Mouse (Mus musculus): Measurements from ENCODE around the gene Tshz2. TPM values are rescaled to one million over a fixed set of nuclear protein-coding genes. Genes with fewer than 3 reads are reported as not detected.

The Tshz2 gene
- total and polyA plus RNA-seq, 2 experiments from 2014 or later, result 26.4 to 40.8 TPM

DNA sequence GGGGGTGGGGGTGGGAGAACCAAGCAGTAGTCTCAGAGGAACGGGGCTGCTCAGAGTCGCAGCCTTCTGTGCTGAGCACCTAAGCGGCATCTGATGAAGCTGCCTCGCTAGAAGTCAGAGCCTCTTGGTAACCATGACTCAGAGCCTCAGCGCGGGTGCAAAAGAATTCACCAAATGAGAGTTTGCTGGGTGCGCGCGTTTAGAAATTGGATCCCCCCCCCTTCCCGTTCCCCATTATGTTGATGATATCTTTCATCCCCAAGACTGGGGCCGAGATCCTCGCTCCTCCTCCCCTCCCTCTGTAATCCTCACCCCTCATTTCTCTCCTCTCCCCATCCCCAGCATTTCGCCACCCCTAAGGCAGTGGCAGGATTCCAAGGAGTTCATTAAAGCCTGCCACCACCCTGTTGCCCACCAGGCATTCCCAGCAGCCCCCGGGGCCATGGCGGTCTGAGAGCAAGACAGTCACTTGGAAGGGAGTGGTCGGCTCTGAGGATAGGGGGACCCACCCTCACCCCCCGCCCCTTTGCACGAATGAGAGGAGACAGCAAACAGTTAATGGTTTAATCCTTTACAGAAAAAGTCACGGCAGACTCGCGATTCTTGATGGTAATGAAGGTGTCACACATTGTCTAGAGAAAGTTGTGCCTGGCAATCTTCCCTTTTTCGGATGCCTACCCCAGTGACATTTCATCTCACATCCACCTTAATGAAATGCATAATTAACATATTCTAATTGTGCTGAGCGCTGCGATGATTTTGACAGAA, 328.8 kb downstream of the Tshz2 start:
- peak; percentile 61 for DNase-seq (ENCODE audit: low spot score)
- Histone ChIP-seq H3K27me3 (ENCODE audit: insufficient read depth, low read length) (no peaks in the 10 kb centered on the region), H3K36me3 (ENCODE audit: insufficient read depth, low read length) (no peaks in the 10 kb centered on the region), H3K4me1 (ENCODE audit: insufficient read depth, low read length) (0 out of 2 replicates have a peak, but pooled peaks cover 7% of the 10 kb centered on the region), H3K9ac (replicated peaks; ENCODE audit: low read length, poor library complexity, severe bottlenecking) (peak overlapping the region; percentile 44; the same call in 1 of the 2 replicates), H3K9me3 (ENCODE audit: low read length) (no peaks in the 10 kb centered on the region), H3K27ac (ENCODE audit: low read depth, low read length) (no peak overlapping the region; the same call in 1 of the 2 replicates), H3K4me3 (ENCODE audit: low read depth, low read length) (peak overlapping the region; percentile 28; the same call in 1 of the 2 replicates), H3K4me2 (ENCODE audit: low read depth, low read length, poor library complexity, severe bottlenecking) (peak overlapping the region; percentile 61)
- 10% methylated on average over 23 of the region's 24 CpGs for WGBS
- TF ChIP-seq CTCF (IDR thresholded peaks at IDR 0.05), result peak; percentile 15; the same call in 1 of the 2 replicates
- ATAC-seq (ENCODE audit: low FRiP score), result peak; percentile 31; the same call in 1 of the 2 replicates

GRCm38 (mm10) chr2:169962231-169962600, 329.4 kb downstream of the Tshz2 start:
- peak overlapping the region; percentile 61 for H3K4me2 ChIP-seq (ENCODE audit: low read depth, low read length, poor library complexity, severe bottlenecking)
- H3K36me3 ChIP-seq (ENCODE audit: insufficient read depth, low read length), result no peaks in the 10 kb centered on the region
- ATAC-seq (ENCODE audit: low FRiP score), result no peak
- no peaks in the 10 kb centered on the region for H3K9me3 ChIP-seq (ENCODE audit: low read length)
- no peaks in the 10 kb centered on the region for H3K27me3 ChIP-seq (ENCODE audit: insufficient read depth, low read length)
- no peak for DNase-seq (ENCODE audit: low spot score)
- H3K4me3 ChIP-seq (ENCODE audit: low read depth, low read length), result no peak overlapping the region
- WGBS, result 22% methylated on average over 8 of the region's 8 CpGs
- 0 out of 2 replicates have a peak, but pooled peaks cover 7% of the 10 kb centered on the region for H3K4me1 ChIP-seq (ENCODE audit: insufficient read depth, low read length)
- no peak for TF ChIP-seq CTCF (IDR thresholded peaks at IDR 0.05)
- no peak overlapping the region for H3K27ac ChIP-seq (ENCODE audit: low read depth, low read length)
- H3K9ac ChIP-seq (replicated peaks; ENCODE audit: low read length, poor library complexity, severe bottlenecking), result no peak overlapping the region

GRCm38 (mm10) chr2:169962776-169963175, 330.0 kb downstream of the Tshz2 start:
- no peak overlapping the region for H3K9ac ChIP-seq (replicated peaks; ENCODE audit: low read length, poor library complexity, severe bottlenecking)
- no peak overlapping the region for H3K4me3 ChIP-seq (ENCODE audit: low read depth, low read length)
- H3K4me1 ChIP-seq (ENCODE audit: insufficient read depth, low read length), result 0 out of 2 replicates have a peak, but pooled peaks cover 7% of the 10 kb centered on the region
- no peak for TF ChIP-seq CTCF (IDR thresholded peaks at IDR 0.05)
- no peaks in the 10 kb centered on the region for H3K36me3 ChIP-seq (ENCODE audit: insufficient read depth, low read length)
- H3K27me3 ChIP-seq (ENCODE audit: insufficient read depth, low read length), result no peaks in the 10 kb centered on the region
- no peaks in the 10 kb centered on the region for H3K9me3 ChIP-seq (ENCODE audit: low read length)
- DNase-seq (ENCODE audit: low spot score), result no peak
- ATAC-seq (ENCODE audit: low FRiP score), result no peak
- no peak overlapping the region for H3K27ac ChIP-seq (ENCODE audit: low read depth, low read length)
- H3K4me2 ChIP-seq (ENCODE audit: low read depth, low read length, poor library complexity, severe bottlenecking), result no peak overlapping the region
- WGBS, result 80% methylated on average over 8 of the region's 8 CpGs

GRCm38 (mm10) chr2:169970481-169970880, 337.7 kb downstream of the Tshz2 start:
- no peaks in the 10 kb centered on the region for H3K36me3 ChIP-seq (ENCODE audit: insufficient read depth, low read length)
- H3K4me2 ChIP-seq (ENCODE audit: low read depth, low read length, poor library complexity, severe bottlenecking), result no peak overlapping the region
- no peak overlapping the region for H3K4me3 ChIP-seq (ENCODE audit: low read depth, low read length)
- no peaks in the 10 kb centered on the region for H3K4me1 ChIP-seq (ENCODE audit: insufficient read depth, low read length)
- no peak overlapping the region for H3K27ac ChIP-seq (ENCODE audit: low read depth, low read length)
- DNase-seq (ENCODE audit: low spot score) (no peak), ATAC-seq (ENCODE audit: low FRiP score) (no peak)
- H3K27me3 ChIP-seq (ENCODE audit: insufficient read depth, low read length), result no peaks in the 10 kb centered on the region
- 87% methylated on average over 6 of the region's 6 CpGs for WGBS
- TF ChIP-seq CTCF (IDR thresholded peaks at IDR 0.05), result no peak
- no peak overlapping the region for H3K9ac ChIP-seq (replicated peaks; ENCODE audit: low read length, poor library complexity, severe bottlenecking)
- no peaks in the 10 kb centered on the region for H3K9me3 ChIP-seq (ENCODE audit: low read length)

- 83% methylated on average over 10 of the region's 10 CpGs for WGBS
- Histone ChIP-seq H3K4me3 (ENCODE audit: low read depth, low read length) (no peak overlapping the region), H3K4me2 (ENCODE audit: low read depth, low read length, poor library complexity, severe bottlenecking) (no peak overlapping the region), H3K9me3 (ENCODE audit: low read length) (no peaks in the 10 kb centered on the region), H3K27me3 (ENCODE audit: insufficient read depth, low read length) (no peaks in the 10 kb centered on the region), H3K36me3 (ENCODE audit: insufficient read depth, low read length) (no peaks in the 10 kb centered on the region), H3K9ac (replicated peaks; ENCODE audit: low read length, poor library complexity, severe bottlenecking) (no peak overlapping the region), H3K4me1 (ENCODE audit: insufficient read depth, low read length) (no peaks in the 10 kb centered on the region), H3K27ac (ENCODE audit: low read depth, low read length) (no peak overlapping the region)
- TF ChIP-seq CTCF (IDR thresholded peaks at IDR 0.05), result no peak
- DNase-seq (ENCODE audit: low spot score), result peak; percentile 56
- ATAC-seq (ENCODE audit: low FRiP score), result no peak
Measured at GRCm38 (mm10) chr2:169982925-169983324, 350.1 kb downstream of the Tshz2 start.

GRCm38 (mm10) chr2:169987186-169987585, 354.4 kb downstream of the Tshz2 start:
- Histone ChIP-seq H3K4me1 (ENCODE audit: insufficient read depth, low read length) (no peaks in the 10 kb centered on the region), H3K9ac (replicated peaks; ENCODE audit: low read length, poor library complexity, severe bottlenecking) (no peak overlapping the region), H3K27me3 (ENCODE audit: insufficient read depth, low read length) (no peaks in the 10 kb centered on the region), H3K36me3 (ENCODE audit: insufficient read depth, low read length) (no peaks in the 10 kb centered on the region), H3K4me2 (ENCODE audit: low read depth, low read length, poor library complexity, severe bottlenecking) (no peak overlapping the region), H3K27ac (ENCODE audit: low read depth, low read length) (no peak overlapping the region), H3K4me3 (ENCODE audit: low read depth, low read length) (no peak overlapping the region), H3K9me3 (ENCODE audit: low read length) (no peaks in the 10 kb centered on the region)
- no peak for TF ChIP-seq CTCF (IDR thresholded peaks at IDR 0.05)
- 78% methylated on average over 13 of the region's 13 CpGs for WGBS
- ATAC-seq (ENCODE audit: low FRiP score) (no peak), DNase-seq (ENCODE audit: low spot score) (no peak)
